Mouse (Mus musculus) heart, postnatal 25 days (tissue): ENCODE data around the gene Mnt. TPM values are rescaled to one million over a fixed set of nuclear protein-coding genes. Genes with fewer than 3 reads are reported as not detected.

ENCODE experiments used
- DNase-seq: peaks from one replicate; pipeline ENCODE4 v3.0.0; 2022; ENCODE audit warnings: low spot score
- intact Hi-C: fragments of 180-260 bp; cut with DNase I; formaldehyde crosslinking; loops from one replicate; pipeline ENCODE4 v1.15.1; 2025
- total RNA-seq, 2 experiments: library from RNA; stranded (reverse); gene quantifications; 2 replicates each; pipeline ENCODE4 v1.2.3; 2021

The Mnt gene
- total RNA-seq, 2 experiments from 2014 or later = 9.8 to 10.6 TPM

- peak; percentile 1 for DNase-seq
- intact Hi-C loops = loop anchor here (5.0 kb wide), 1 partner anchor 204 kb away; no protein-coding TSS in a partner anchor
Observed at GRCm38 (mm10) chr11:74841366-74841765, 10.6 kb downstream of the Mnt start.

- no peak for DNase-seq
- intact Hi-C loops = loop anchor here (5.0 kb wide), 1 partner anchor 205 kb away; no protein-coding TSS in a partner anchor
Observed at GRCm38 (mm10) chr11:74842045-74842444, 11.3 kb downstream of the Mnt start.

GRCm38 (mm10) chr11:74842656-74843434, 12.1 kb downstream of the Mnt start:
- DNase-seq = peak; percentile 16
- intact Hi-C loops = loop anchor here (5.0 kb wide), 1 partner anchor 206 kb away; no protein-coding TSS in a partner anchor

GRCm38 (mm10) chr11:74843435-74843714, 12.7 kb downstream of the Mnt start:
- intact Hi-C loops = loop anchor here (5.0 kb wide), 1 partner anchor 206 kb away; no protein-coding TSS in a partner anchor
- no peak for DNase-seq

- no peak for DNase-seq
- intact Hi-C loops = loop anchor here (5.0 kb wide), 1 partner anchor 206 kb away; no protein-coding TSS in a partner anchor
Observed at GRCm38 (mm10) chr11:74843761-74844160, 13.0 kb downstream of the Mnt start.

- intact Hi-C loops = no loop called here
- DNase-seq = no peak
Observed at GRCm38 (mm10) chr11:74845784-74846183, 15.1 kb downstream of the Mnt start.

- intact Hi-C loops = loop anchor here (1.0 kb wide), 1 partner anchor 28 kb away; no protein-coding TSS in a partner anchor
- no peak for DNase-seq
Observed at GRCm38 (mm10) chr11:74847919-74848521, 17.3 kb downstream of the Mnt start.

- intact Hi-C loops = no loop called here
- DNase-seq = no peak
Observed at GRCm38 (mm10) chr11:74850998-74851661, 20.4 kb downstream of the Mnt start.

GRCm38 (mm10) chr11:74857756-74858155, 27.0 kb downstream of the Mnt start:
- intact Hi-C loops = no loop called here
- no peak for DNase-seq

- DNase-seq = no peak
- intact Hi-C loops = no loop called here
Observed at GRCm38 (mm10) chr11:74862129-74862528, 31.4 kb downstream of the Mnt start.

- intact Hi-C loops = no loop called here
- no peak for DNase-seq
Observed at GRCm38 (mm10) chr11:74863471-74863870, 32.8 kb downstream of the Mnt start.

- DNase-seq = no peak
- intact Hi-C loops = no loop called here
Observed at GRCm38 (mm10) chr11:74864421-74864820, 33.7 kb downstream of the Mnt start.

- intact Hi-C loops = no loop called here
- DNase-seq = no peak
Observed at GRCm38 (mm10) chr11:74865252-74865651, 34.5 kb downstream of the Mnt start.

GRCm38 (mm10) chr11:74866640-74867039, 35.9 kb downstream of the Mnt start:
- intact Hi-C loops = no loop called here
- peak; percentile 85 for DNase-seq

- intact Hi-C loops = no loop called here
- peak; percentile 64 for DNase-seq
Observed at GRCm38 (mm10) chr11:74867181-74867580, 36.5 kb downstream of the Mnt start.

GRCm38 (mm10) chr11:74868046-74868760, 37.5 kb downstream of the Mnt start:
- intact Hi-C loops = no loop called here
- no peak for DNase-seq

GRCm38 (mm10) chr11:74869603-74870002, 38.9 kb downstream of the Mnt start:
- DNase-seq = no peak
- intact Hi-C loops = no loop called here

GRCm38 (mm10) chr11:74870544-74870943, 39.8 kb downstream of the Mnt start:
- intact Hi-C loops = no loop called here
- no peak for DNase-seq

- no peak for DNase-seq
- intact Hi-C loops = no loop called here
Observed at GRCm38 (mm10) chr11:74870991-74871622, 40.4 kb downstream of the Mnt start.

- DNase-seq = no peak
- intact Hi-C loops = no loop called here
Observed at GRCm38 (mm10) chr11:74874630-74875029, 43.9 kb downstream of the Mnt start.
